Mouse (Mus musculus): ENCODE results near the gene Smco4. TPM values are rescaled to one million over a fixed set of nuclear protein-coding genes. Genes with fewer than 3 reads are reported as not detected.

Gene Smco4
- polyA plus RNA-seq, 1 experiment = 27.1 TPM

GRCm38 (mm10) chr9:15553322-15553721, 60.1 kb downstream of the Smco4 start:
- 87% methylated on average over 8 of the region's 8 CpGs for WGBS
- no peaks in the 10 kb centered on the region for H3K4me1 ChIP-seq (ENCODE audit: control insufficient read depth, insufficient read depth, low read length)
- no peak for TF ChIP-seq CTCF (IDR thresholded peaks at IDR 0.05; ENCODE audit: insufficient read depth, low read length)
- no peak for TF ChIP-seq POLR2A (IDR thresholded peaks at IDR 0.05; ENCODE audit: borderline replicate concordance, extremely low read depth, low read depth, low read length)
- DNase-seq = no peak
- H3K4me3 ChIP-seq (replicated peaks; ENCODE audit: extremely low read depth, low read depth, low read length) = no peak overlapping the region

- DNase-seq = no peak
- TF ChIP-seq CTCF (IDR thresholded peaks at IDR 0.05; ENCODE audit: insufficient read depth, low read length) = no peak
- Histone ChIP-seq H3K4me1 (ENCODE audit: control insufficient read depth, insufficient read depth, low read length) (no peaks in the 10 kb centered on the region), H3K4me3 (replicated peaks; ENCODE audit: extremely low read depth, low read depth, low read length) (no peak overlapping the region)
- WGBS = 70% methylated on average over 3 of the region's 3 CpGs
Observed at GRCm38 (mm10) chr9:15560451-15560850, 67.2 kb downstream of the Smco4 start.

- WGBS = 76% methylated on average over 7 of the region's 7 CpGs
- TF ChIP-seq POLR2A (IDR thresholded peaks at IDR 0.05; ENCODE audit: borderline replicate concordance, extremely low read depth, low read depth, low read length) = no peak
- no peak for TF ChIP-seq CTCF (IDR thresholded peaks at IDR 0.05; ENCODE audit: insufficient read depth, low read length)
- no peak for DNase-seq
- no peak overlapping the region for H3K4me3 ChIP-seq (replicated peaks; ENCODE audit: extremely low read depth, low read depth, low read length)
- no peaks in the 10 kb centered on the region for H3K4me1 ChIP-seq (ENCODE audit: control insufficient read depth, insufficient read depth, low read length)
Observed at GRCm38 (mm10) chr9:15562353-15562752, 69.1 kb downstream of the Smco4 start.

DNA sequence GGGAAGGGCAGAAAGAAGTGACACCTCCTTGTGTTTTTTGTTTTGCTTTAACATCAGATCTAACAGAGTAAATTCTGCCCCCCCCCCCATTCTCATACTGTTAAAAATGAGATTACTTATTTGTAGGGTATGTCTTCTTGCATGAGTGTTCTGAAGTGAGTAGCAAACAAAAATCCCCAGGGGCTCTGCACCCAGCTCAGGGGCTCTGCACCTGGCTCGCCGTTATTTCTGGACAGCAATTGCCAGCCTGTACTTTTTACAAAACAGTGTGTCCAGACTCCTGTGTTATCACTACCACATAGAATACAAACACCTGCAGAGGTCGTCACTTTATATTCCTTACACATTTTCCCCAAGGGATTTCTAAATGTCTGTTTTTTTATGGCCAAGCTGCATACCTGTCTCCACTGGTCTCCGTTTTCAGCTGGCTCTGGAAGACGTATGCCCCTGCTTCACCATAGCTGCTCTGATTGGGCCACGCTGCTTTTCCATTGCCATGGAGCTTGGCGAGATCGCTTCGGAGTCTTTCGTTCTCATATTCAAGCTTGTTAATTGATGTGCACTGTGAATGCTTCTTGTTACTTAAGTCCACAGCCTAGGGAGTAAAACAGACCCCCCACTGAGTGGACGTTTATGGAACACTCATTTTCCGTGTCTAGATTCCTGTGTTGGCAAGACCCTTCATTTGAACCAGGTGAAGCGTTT, 81.7 kb downstream of the Smco4 start:
- no peak overlapping the region for H3K4me3 ChIP-seq (replicated peaks; ENCODE audit: extremely low read depth, low read depth, low read length)
- WGBS = 83% methylated on average over 13 of the region's 13 CpGs
- no peak for DNase-seq
- no peak for TF ChIP-seq POLR2A (IDR thresholded peaks at IDR 0.05; ENCODE audit: borderline replicate concordance, extremely low read depth, low read depth, low read length)
- TF ChIP-seq CTCF (IDR thresholded peaks at IDR 0.05; ENCODE audit: insufficient read depth, low read length) = no peak
- no peaks in the 10 kb centered on the region for H3K4me1 ChIP-seq (ENCODE audit: control insufficient read depth, insufficient read depth, low read length)

DNA sequence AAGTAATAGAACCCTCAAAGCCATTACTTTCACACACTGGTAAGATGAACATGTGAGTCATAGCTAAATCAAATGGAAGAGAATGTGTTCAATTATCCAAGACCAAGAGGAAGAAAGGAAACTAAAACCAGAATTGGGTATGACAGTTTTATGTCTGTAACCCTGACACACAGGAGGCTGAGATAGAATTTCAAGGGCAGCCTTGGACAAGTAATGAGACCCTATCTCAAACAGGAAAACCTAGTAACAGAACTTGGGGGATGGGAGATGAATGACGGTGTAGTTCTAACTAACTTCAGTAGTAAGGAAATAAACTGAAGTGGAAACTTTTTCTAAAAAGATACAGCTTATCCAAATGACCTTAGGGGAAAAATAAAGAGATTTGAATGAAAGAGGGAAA, 85.2 kb downstream of the Smco4 start:
- 44% methylated on average over 1 of the region's 1 CpGs for WGBS
- H3K4me3 ChIP-seq (replicated peaks; ENCODE audit: extremely low read depth, low read depth, low read length) = no peak overlapping the region
- TF ChIP-seq CTCF (IDR thresholded peaks at IDR 0.05; ENCODE audit: insufficient read depth, low read length) = no peak
- TF ChIP-seq POLR2A (IDR thresholded peaks at IDR 0.05; ENCODE audit: borderline replicate concordance, extremely low read depth, low read depth, low read length) = no peak
- H3K4me1 ChIP-seq (ENCODE audit: control insufficient read depth, insufficient read depth, low read length) = no peaks in the 10 kb centered on the region
- no peak for DNase-seq

GRCm38 (mm10) chr9:15578946-15579345, 85.7 kb downstream of the Smco4 start:
- H3K4me3 ChIP-seq (replicated peaks; ENCODE audit: extremely low read depth, low read depth, low read length) = no peak overlapping the region
- no peak for TF ChIP-seq POLR2A (IDR thresholded peaks at IDR 0.05; ENCODE audit: borderline replicate concordance, extremely low read depth, low read depth, low read length)
- 92% methylated on average over 9 of the region's 9 CpGs for WGBS
- DNase-seq = no peak
- H3K4me1 ChIP-seq (ENCODE audit: control insufficient read depth, insufficient read depth, low read length) = no peaks in the 10 kb centered on the region

GRCm38 (mm10) chr9:15580176-15580575, 86.9 kb downstream of the Smco4 start:
- TF ChIP-seq CTCF (IDR thresholded peaks at IDR 0.05; ENCODE audit: insufficient read depth, low read length) (no peak), POLR2A (IDR thresholded peaks at IDR 0.05; ENCODE audit: borderline replicate concordance, extremely low read depth, low read depth, low read length) (no peak)
- H3K4me1 ChIP-seq (ENCODE audit: control insufficient read depth, insufficient read depth, low read length) = no peaks in the 10 kb centered on the region
- H3K4me3 ChIP-seq (replicated peaks; ENCODE audit: extremely low read depth, low read depth, low read length) = no peak overlapping the region
- WGBS = 49% methylated on average over 6 of the region's 6 CpGs
- DNase-seq = no peak

- Histone ChIP-seq H3K4me3 (replicated peaks; ENCODE audit: extremely low read depth, low read depth, low read length) (no peak overlapping the region), H3K4me1 (ENCODE audit: control insufficient read depth, insufficient read depth, low read length) (no peaks in the 10 kb centered on the region)
- DNase-seq = no peak
- no peak for TF ChIP-seq POLR2A (IDR thresholded peaks at IDR 0.05; ENCODE audit: borderline replicate concordance, extremely low read depth, low read depth, low read length)
- 87% methylated on average over 5 of the region's 5 CpGs for WGBS
Observed at GRCm38 (mm10) chr9:15582026-15582425, 88.8 kb downstream of the Smco4 start.

- no peak for TF ChIP-seq CTCF (IDR thresholded peaks at IDR 0.05; ENCODE audit: insufficient read depth, low read length)
- no peak for TF ChIP-seq POLR2A (IDR thresholded peaks at IDR 0.05; ENCODE audit: borderline replicate concordance, extremely low read depth, low read depth, low read length)
- H3K4me1 ChIP-seq (ENCODE audit: control insufficient read depth, insufficient read depth, low read length) = no peaks in the 10 kb centered on the region
- H3K4me3 ChIP-seq (replicated peaks; ENCODE audit: extremely low read depth, low read depth, low read length) = no peak overlapping the region
- DNase-seq = no peak
- WGBS = 79% methylated on average over 9 of the region's 9 CpGs
Observed at GRCm38 (mm10) chr9:15584209-15584608, 91.0 kb downstream of the Smco4 start.

DNA sequence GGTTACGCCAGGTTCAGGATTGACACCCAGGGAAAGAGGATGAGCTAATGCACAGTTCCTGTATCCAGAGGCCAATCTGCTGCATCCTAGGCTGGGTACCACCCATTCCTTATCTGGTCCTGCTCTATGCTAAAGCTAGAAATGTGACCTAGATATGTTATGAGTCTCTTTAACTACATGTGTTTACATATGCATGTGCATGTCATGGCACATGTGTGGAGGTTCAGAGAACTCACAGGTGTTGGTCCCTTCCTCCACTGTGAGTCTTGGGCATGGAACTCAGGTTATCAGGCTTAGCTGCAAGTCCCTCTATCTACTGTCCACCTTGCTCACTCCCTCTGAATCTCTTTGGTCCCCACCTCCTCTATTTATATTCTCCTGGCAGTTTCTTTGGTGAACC, 92.7 kb downstream of the Smco4 start:
- WGBS = 100% methylated on average over 1 of the region's 1 CpGs
- no peak overlapping the region for H3K4me3 ChIP-seq (replicated peaks; ENCODE audit: extremely low read depth, low read depth, low read length)
- no peak for DNase-seq
- no peaks in the 10 kb centered on the region for H3K4me1 ChIP-seq (ENCODE audit: control insufficient read depth, insufficient read depth, low read length)
- TF ChIP-seq CTCF (IDR thresholded peaks at IDR 0.05; ENCODE audit: insufficient read depth, low read length) (no peak), POLR2A (IDR thresholded peaks at IDR 0.05; ENCODE audit: borderline replicate concordance, extremely low read depth, low read depth, low read length) (no peak)

Data from lung, adult 2 months (tissue).